Mouse (Mus musculus): ENCODE results near the gene Slit3. TPM values are rescaled to one million over a fixed set of nuclear protein-coding genes. Genes with fewer than 3 reads are reported as not detected.

Slit3 gene
- polyA plus RNA-seq, 1 experiment from 2014 or later, result 4.9 TPM

GRCm38 (mm10) chr11:35624515-35625270, 503.7 kb downstream of the Slit3 start:
- Histone ChIP-seq H3K27me3 (ENCODE audit: poor library complexity, severe bottlenecking) (peaks cover 11% of the 10 kb centered on the region; the same call in 1 of the 2 replicates), H3K36me3 (replicated peaks) (peaks cover under 1% of the 10 kb centered on the region; the same call in 1 of the 2 replicates), H3K9me3 (no peaks in the 10 kb centered on the region), H3K27ac (no peak overlapping the region), H3K4me3 (no peak overlapping the region), H3K4me1 (no peaks in the 10 kb centered on the region)
- DNase-seq (ENCODE audit: extremely low spot score, low spot score), result no peak
- WGBS, result 93% methylated on average over 21 of the region's 21 CpGs

- H3K4me1 ChIP-seq, result no peaks in the 10 kb centered on the region
- 76% methylated on average over 5 of the region's 6 CpGs for WGBS
- H3K9me3 ChIP-seq, result no peaks in the 10 kb centered on the region
- H3K27ac ChIP-seq, result no peak overlapping the region
- H3K27me3 ChIP-seq (ENCODE audit: poor library complexity, severe bottlenecking), result peaks cover 11% of the 10 kb centered on the region; the same call in 1 of the 2 replicates
- DNase-seq (ENCODE audit: extremely low spot score, low spot score), result no peak
- no peak overlapping the region for H3K4me3 ChIP-seq
- peaks cover 9% of the 10 kb centered on the region; the same call in 1 of the 2 replicates for H3K36me3 ChIP-seq (replicated peaks)
Observed at GRCm38 (mm10) chr11:35625576-35625975, 504.6 kb downstream of the Slit3 start.

GRCm38 (mm10) chr11:35626161-35626885, 505.3 kb downstream of the Slit3 start:
- peaks cover 10% of the 10 kb centered on the region; the same call in 1 of the 2 replicates for H3K36me3 ChIP-seq (replicated peaks)
- H3K27ac ChIP-seq, result no peak overlapping the region
- peaks cover 11% of the 10 kb centered on the region; the same call in 1 of the 2 replicates for H3K27me3 ChIP-seq (ENCODE audit: poor library complexity, severe bottlenecking)
- H3K4me3 ChIP-seq, result no peak overlapping the region
- DNase-seq (ENCODE audit: extremely low spot score, low spot score), result no peak
- 90% methylated on average over 10 of the region's 10 CpGs for WGBS
- H3K4me1 ChIP-seq, result no peaks in the 10 kb centered on the region
- no peaks in the 10 kb centered on the region for H3K9me3 ChIP-seq

GRCm38 (mm10) chr11:35627815-35628214, 506.8 kb downstream of the Slit3 start:
- H3K4me1 ChIP-seq, result no peaks in the 10 kb centered on the region
- peaks cover 10% of the 10 kb centered on the region; the same call in 1 of the 2 replicates for H3K36me3 ChIP-seq (replicated peaks)
- H3K27me3 ChIP-seq (ENCODE audit: poor library complexity, severe bottlenecking), result peaks cover 18% of the 10 kb centered on the region
- no peak overlapping the region for H3K27ac ChIP-seq
- H3K4me3 ChIP-seq, result no peak overlapping the region
- no peaks in the 10 kb centered on the region for H3K9me3 ChIP-seq
- WGBS, result 91% methylated on average over 3 of the region's 3 CpGs
- DNase-seq (ENCODE audit: extremely low spot score, low spot score), result no peak

- Histone ChIP-seq H3K4me1 (peaks cover 10% of the 10 kb centered on the region), H3K36me3 (replicated peaks) (peaks cover 10% of the 10 kb centered on the region; the same call in 1 of the 2 replicates), H3K4me3 (no peak overlapping the region), H3K27me3 (ENCODE audit: poor library complexity, severe bottlenecking) (peaks cover 36% of the 10 kb centered on the region), H3K9me3 (no peaks in the 10 kb centered on the region), H3K27ac (no peak overlapping the region)
- DNase-seq (ENCODE audit: extremely low spot score, low spot score), result no peak
- WGBS, result 92% methylated on average over 5 of the region's 5 CpGs
Observed at GRCm38 (mm10) chr11:35632262-35632661, 511.2 kb downstream of the Slit3 start.

GRCm38 (mm10) chr11:35637102-35637501, 516.1 kb downstream of the Slit3 start:
- peaks cover 80% of the 10 kb centered on the region for H3K27me3 ChIP-seq (ENCODE audit: poor library complexity, severe bottlenecking)
- no peak overlapping the region for H3K27ac ChIP-seq
- H3K9me3 ChIP-seq, result no peaks in the 10 kb centered on the region
- DNase-seq (ENCODE audit: extremely low spot score, low spot score), result no peak
- peaks cover 23% of the 10 kb centered on the region for H3K4me1 ChIP-seq
- H3K36me3 ChIP-seq (replicated peaks), result no peaks in the 10 kb centered on the region
- WGBS, result 85% methylated on average over 7 of the region's 7 CpGs
- no peak overlapping the region for H3K4me3 ChIP-seq

GRCm38 (mm10) chr11:35638862-35639384, 517.9 kb downstream of the Slit3 start:
- Histone ChIP-seq H3K36me3 (replicated peaks) (no peaks in the 10 kb centered on the region), H3K27me3 (ENCODE audit: poor library complexity, severe bottlenecking) (peaks cover 68% of the 10 kb centered on the region), H3K4me3 (no peak overlapping the region), H3K9me3 (no peaks in the 10 kb centered on the region), H3K27ac (no peak overlapping the region), H3K4me1 (peaks cover 23% of the 10 kb centered on the region)
- no peak for DNase-seq (ENCODE audit: extremely low spot score, low spot score)
- WGBS, result 17% methylated on average over 3 of the region's 3 CpGs

- no peak overlapping the region for H3K27ac ChIP-seq
- no peak for DNase-seq (ENCODE audit: extremely low spot score, low spot score)
- H3K36me3 ChIP-seq (replicated peaks), result no peaks in the 10 kb centered on the region
- peaks cover 63% of the 10 kb centered on the region for H3K27me3 ChIP-seq (ENCODE audit: poor library complexity, severe bottlenecking)
- H3K4me1 ChIP-seq, result peaks cover 23% of the 10 kb centered on the region
- no peaks in the 10 kb centered on the region for H3K9me3 ChIP-seq
- no peak overlapping the region for H3K4me3 ChIP-seq
- 36% methylated on average over 11 of the region's 11 CpGs for WGBS
Observed at GRCm38 (mm10) chr11:35639428-35639827, 518.4 kb downstream of the Slit3 start.

GRCm38 (mm10) chr11:35651286-35651685, 530.3 kb downstream of the Slit3 start:
- no peaks in the 10 kb centered on the region for H3K36me3 ChIP-seq (replicated peaks)
- 93% methylated on average over 10 of the region's 10 CpGs for WGBS
- no peaks in the 10 kb centered on the region for H3K9me3 ChIP-seq
- H3K4me1 ChIP-seq, result peaks cover 4% of the 10 kb centered on the region; the same call in 1 of the 2 replicates
- no peak overlapping the region for H3K27ac ChIP-seq
- H3K27me3 ChIP-seq (ENCODE audit: poor library complexity, severe bottlenecking), result peaks cover 24% of the 10 kb centered on the region
- H3K4me3 ChIP-seq, result no peak overlapping the region
- no peak for DNase-seq (ENCODE audit: extremely low spot score, low spot score)

GRCm38 (mm10) chr11:35655836-35656235, 534.8 kb downstream of the Slit3 start:
- no peaks in the 10 kb centered on the region for H3K36me3 ChIP-seq (replicated peaks)
- no peak overlapping the region for H3K4me3 ChIP-seq
- H3K4me1 ChIP-seq, result no peaks in the 10 kb centered on the region
- peaks cover 61% of the 10 kb centered on the region for H3K27me3 ChIP-seq (ENCODE audit: poor library complexity, severe bottlenecking)
- no peaks in the 10 kb centered on the region for H3K9me3 ChIP-seq
- H3K27ac ChIP-seq, result no peak overlapping the region
- no peak for DNase-seq (ENCODE audit: extremely low spot score, low spot score)

- 88% methylated on average over 6 of the region's 6 CpGs for WGBS
- H3K36me3 ChIP-seq (replicated peaks), result no peaks in the 10 kb centered on the region
- no peak overlapping the region for H3K27ac ChIP-seq
- no peaks in the 10 kb centered on the region for H3K9me3 ChIP-seq
- H3K27me3 ChIP-seq (ENCODE audit: poor library complexity, severe bottlenecking), result peaks cover 78% of the 10 kb centered on the region
- no peaks in the 10 kb centered on the region for H3K4me1 ChIP-seq
- no peak overlapping the region for H3K4me3 ChIP-seq
- no peak for DNase-seq (ENCODE audit: extremely low spot score, low spot score)
Observed at GRCm38 (mm10) chr11:35657582-35657981, 536.6 kb downstream of the Slit3 start.

GRCm38 (mm10) chr11:35660967-35661366, 539.9 kb downstream of the Slit3 start:
- 90% methylated on average over 4 of the region's 4 CpGs for WGBS

GRCm38 (mm10) chr11:35662945-35663344, 541.9 kb downstream of the Slit3 start:
- no peak for DNase-seq (ENCODE audit: extremely low spot score, low spot score)
- Histone ChIP-seq H3K36me3 (replicated peaks) (no peaks in the 10 kb centered on the region), H3K27me3 (ENCODE audit: poor library complexity, severe bottlenecking) (peaks cover 90% of the 10 kb centered on the region), H3K4me3 (no peak overlapping the region), H3K4me1 (peaks cover 15% of the 10 kb centered on the region), H3K27ac (no peak overlapping the region), H3K9me3 (no peaks in the 10 kb centered on the region)
- WGBS, result 86% methylated on average over 3 of the region's 3 CpGs

More at GRCm38 (mm10) chr11:35660967-35661366, 539.9 kb downstream of the Slit3 start:
- Histone ChIP-seq H3K4me3 (no peak overlapping the region), H3K4me1 (peaks cover 15% of the 10 kb centered on the region), H3K27ac (no peak overlapping the region), H3K36me3 (replicated peaks) (no peaks in the 10 kb centered on the region), H3K27me3 (ENCODE audit: poor library complexity, severe bottlenecking) (peaks cover 90% of the 10 kb centered on the region), H3K9me3 (no peaks in the 10 kb centered on the region)
- no peak for DNase-seq (ENCODE audit: extremely low spot score, low spot score)
